Mouse (Mus musculus): Measurements from ENCODE around the gene Fam20c. TPM values are rescaled to one million over a fixed set of nuclear protein-coding genes. Genes with fewer than 3 reads are reported as not detected.

The Fam20c gene
- polyA plus RNA-seq, 1 experiment from 2014 or later, result 24.0 TPM

- Histone ChIP-seq H3K4me1 (replicated peaks) (no peaks in the 10 kb centered on the region), H3K4me3 (no peak overlapping the region), H3K27me3 (ENCODE audit: insufficient read depth, poor library complexity, severe bottlenecking) (no peaks in the 10 kb centered on the region), H3K9me3 (no peaks in the 10 kb centered on the region), H3K27ac (no peak overlapping the region), H3K36me3 (no peaks in the 10 kb centered on the region)
- 82% methylated on average over 5 of the region's 5 CpGs for WGBS
- no peak for DNase-seq (ENCODE audit: low spot score)
Observed at GRCm38 (mm10) chr5:138741516-138741915, 12.8 kb upstream of the Fam20c start.

DNA sequence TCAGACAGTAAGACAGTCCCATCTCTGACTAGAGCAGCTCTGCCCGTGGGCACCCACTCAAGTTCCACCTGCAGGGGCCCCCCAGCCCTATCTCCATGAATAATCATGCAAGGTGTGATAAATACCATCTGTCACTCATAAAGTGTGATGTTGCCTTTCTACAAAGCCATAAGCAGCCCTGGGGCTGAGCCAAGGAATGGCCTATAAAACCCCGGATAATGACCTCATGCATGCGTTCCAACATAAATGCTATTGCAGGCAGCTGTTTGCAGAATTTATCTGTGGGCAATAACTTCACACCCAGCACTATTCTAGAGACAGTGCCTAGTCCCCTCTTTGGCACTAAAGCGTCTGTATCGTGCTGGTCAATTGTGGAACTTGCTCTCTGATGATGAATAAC lies 12.0 kb upstream of the Fam20c start:
- Histone ChIP-seq H3K4me1 (replicated peaks) (no peaks in the 10 kb centered on the region), H3K4me3 (no peak overlapping the region), H3K36me3 (no peaks in the 10 kb centered on the region), H3K27me3 (ENCODE audit: insufficient read depth, poor library complexity, severe bottlenecking) (no peaks in the 10 kb centered on the region), H3K9me3 (no peaks in the 10 kb centered on the region), H3K27ac (no peak overlapping the region)
- no peak for DNase-seq (ENCODE audit: low spot score)
- WGBS, result 89% methylated on average over 5 of the region's 5 CpGs

DNA sequence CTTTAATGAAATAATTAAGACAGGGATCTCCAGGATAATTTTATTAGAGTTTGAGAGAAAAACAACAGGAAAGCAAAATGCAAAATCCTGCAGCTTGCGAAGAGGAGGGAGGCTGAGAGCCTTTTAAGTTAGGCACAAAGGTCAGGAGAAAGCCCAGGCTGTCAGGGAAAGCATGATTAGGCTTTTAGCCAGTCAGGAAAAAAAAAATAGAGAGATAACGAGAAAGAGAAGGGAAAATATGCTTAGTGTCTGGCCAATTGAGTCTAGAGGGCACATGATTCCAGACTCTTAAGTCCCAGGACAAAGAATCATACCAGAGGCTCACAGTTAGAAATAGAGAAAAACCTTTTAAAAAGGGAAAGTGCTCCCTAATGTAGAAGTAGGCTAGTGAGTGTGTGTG lies 10.7 kb upstream of the Fam20c start:
- Histone ChIP-seq H3K27ac (no peak overlapping the region), H3K36me3 (no peaks in the 10 kb centered on the region), H3K27me3 (ENCODE audit: insufficient read depth, poor library complexity, severe bottlenecking) (no peaks in the 10 kb centered on the region), H3K4me3 (no peak overlapping the region), H3K4me1 (replicated peaks) (no peaks in the 10 kb centered on the region), H3K9me3 (no peaks in the 10 kb centered on the region)
- no peak for DNase-seq (ENCODE audit: low spot score)
- WGBS, result 58% methylated on average over 2 of the region's 2 CpGs

DNA sequence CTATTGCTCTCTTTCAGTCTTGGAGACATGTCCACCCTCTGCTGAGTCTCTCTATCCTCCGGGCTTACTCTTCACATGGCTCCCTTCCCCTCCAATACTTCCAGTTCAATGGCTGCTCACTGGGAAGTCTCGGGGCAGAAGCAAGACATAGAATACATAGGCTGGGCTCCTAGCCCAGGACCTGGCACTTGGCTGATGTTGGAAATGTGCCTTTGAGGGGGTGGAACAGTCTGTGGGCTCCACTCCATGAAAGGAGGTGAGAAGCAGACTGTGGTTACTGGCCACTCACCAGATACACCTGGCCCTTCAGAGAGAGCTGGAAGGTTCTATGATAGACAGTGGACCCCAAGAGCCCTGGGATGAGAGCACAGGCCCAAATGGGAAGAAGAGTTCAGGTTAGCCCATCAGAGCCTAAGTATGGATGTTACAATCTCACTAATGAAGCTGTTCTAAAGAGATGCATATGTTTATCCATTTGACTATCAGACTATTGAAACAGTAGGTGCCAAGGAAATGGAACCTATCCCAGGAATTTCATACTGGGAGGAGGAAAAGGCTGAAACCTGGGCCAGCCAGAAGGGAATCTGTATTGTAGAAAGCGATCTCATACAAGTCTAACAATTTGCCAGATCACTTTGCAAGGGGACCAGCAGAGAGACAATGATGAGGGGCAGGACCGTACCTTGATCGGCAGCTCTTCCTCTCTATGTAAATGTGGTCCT lies 8.8 kb upstream of the Fam20c start:
- Histone ChIP-seq H3K4me3 (no peak overlapping the region), H3K9me3 (no peaks in the 10 kb centered on the region), H3K27ac (no peak overlapping the region), H3K36me3 (no peaks in the 10 kb centered on the region), H3K4me1 (replicated peaks) (no peaks in the 10 kb centered on the region), H3K27me3 (ENCODE audit: insufficient read depth, poor library complexity, severe bottlenecking) (no peaks in the 10 kb centered on the region; the same call in 1 of the 2 replicates)
- DNase-seq (ENCODE audit: low spot score), result no peak
- 91% methylated on average over 5 of the region's 5 CpGs for WGBS

DNA sequence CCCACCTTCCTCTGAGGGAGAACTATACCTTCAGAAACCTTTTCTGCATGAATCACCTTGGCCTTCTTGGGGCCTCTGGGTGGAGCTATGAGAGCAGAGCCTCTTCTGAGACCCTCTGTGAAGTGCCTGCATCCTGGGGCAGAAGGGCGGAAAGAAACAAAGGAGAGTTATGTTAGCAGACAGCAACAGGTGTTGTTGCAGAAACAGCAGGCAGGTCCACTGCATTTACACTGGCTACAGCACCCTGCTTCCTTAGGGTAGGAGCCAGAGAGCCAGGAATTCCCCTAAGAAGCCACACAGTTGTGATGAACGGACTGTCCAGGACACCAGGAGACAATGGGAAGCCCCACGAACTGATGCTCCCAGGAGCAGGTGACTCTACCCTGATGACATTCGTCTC lies 1.0 kb upstream of the Fam20c start:
- Histone ChIP-seq H3K36me3 (0 out of 2 replicates have a peak, but pooled peaks cover 6% of the 10 kb centered on the region), H3K4me1 (replicated peaks) (peaks cover 50% of the 10 kb centered on the region), H3K9me3 (no peaks in the 10 kb centered on the region), H3K4me3 (peak overlapping the region; percentile 79; the same call in 1 of the 2 replicates), H3K27ac (0 out of 2 replicates have a peak overlapping the region, but pooled peaks have one; percentile 92), H3K27me3 (ENCODE audit: insufficient read depth, poor library complexity, severe bottlenecking) (peaks cover 62% of the 10 kb centered on the region)
- WGBS, result 67% methylated on average over 4 of the region's 4 CpGs
- DNase-seq (ENCODE audit: low spot score), result no peak

- Histone ChIP-seq H3K36me3 (0 out of 2 replicates have a peak, but pooled peaks cover 6% of the 10 kb centered on the region), H3K4me1 (replicated peaks) (peaks cover 50% of the 10 kb centered on the region), H3K9me3 (no peaks in the 10 kb centered on the region), H3K4me3 (peak overlapping the region; percentile 79), H3K27me3 (ENCODE audit: insufficient read depth, poor library complexity, severe bottlenecking) (peaks cover 69% of the 10 kb centered on the region), H3K27ac (peak overlapping the region; percentile 92)
- WGBS, result 5% methylated on average over 9 of the region's 9 CpGs
- no peak for DNase-seq (ENCODE audit: low spot score)
Observed at GRCm38 (mm10) chr5:138753946-138754302, 390 bp upstream of the Fam20c start.

GRCm38 (mm10) chr5:138755121-138755452 lies 773 bp downstream of the Fam20c start:
- WGBS, result 1% methylated on average over 34 of the region's 34 CpGs
- Histone ChIP-seq H3K27ac (peak overlapping the region; percentile 92), H3K4me1 (replicated peaks) (peaks cover 56% of the 10 kb centered on the region), H3K27me3 (ENCODE audit: insufficient read depth, poor library complexity, severe bottlenecking) (peaks cover 69% of the 10 kb centered on the region), H3K4me3 (peak overlapping the region; percentile 79), H3K36me3 (peaks cover 17% of the 10 kb centered on the region), H3K9me3 (no peaks in the 10 kb centered on the region)
- no peak for DNase-seq (ENCODE audit: low spot score)

DNA sequence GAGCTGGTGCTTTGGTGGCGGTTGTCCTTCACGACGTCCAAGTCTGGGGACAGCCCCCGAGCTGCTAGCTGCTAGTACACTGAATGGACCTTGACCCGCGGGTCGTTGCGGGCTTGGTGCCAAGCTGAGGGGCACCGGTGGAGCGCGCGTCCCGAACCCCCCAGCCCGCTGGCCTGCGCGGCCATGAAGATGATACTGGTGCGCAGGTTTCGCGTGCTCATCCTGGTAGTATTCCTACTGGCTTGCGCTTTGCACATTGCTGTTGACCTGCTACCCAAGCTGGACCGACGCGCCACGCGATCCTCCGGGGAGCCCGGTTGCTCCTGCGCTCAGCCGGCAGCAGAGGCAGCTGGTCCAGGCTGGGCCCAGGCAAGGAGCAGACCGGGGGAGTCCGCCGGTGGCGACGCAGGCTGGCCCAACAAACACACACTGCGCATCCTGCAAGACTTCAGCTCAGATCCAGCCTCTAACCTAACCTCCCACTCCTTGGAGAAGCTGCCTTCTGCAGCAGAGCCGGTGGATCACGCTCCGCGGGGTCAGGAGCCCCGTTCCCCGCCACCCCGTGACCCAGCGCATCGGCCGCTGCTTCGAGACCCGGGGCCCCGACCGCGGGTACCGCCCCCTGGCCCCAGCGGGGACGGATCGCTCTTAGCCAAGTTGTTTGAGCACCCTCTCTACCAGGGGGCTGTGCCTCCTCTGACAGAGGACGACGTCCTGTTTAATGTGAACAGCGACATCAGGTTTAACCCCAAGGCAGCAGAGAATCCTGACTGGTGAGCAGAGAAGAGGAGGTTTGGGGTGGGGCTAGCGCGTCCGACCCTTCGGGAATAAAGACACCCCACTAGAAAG lies 1.4 kb downstream of the Fam20c start:
- Histone ChIP-seq H3K27ac (peak overlapping the region; percentile 92), H3K4me3 (peak overlapping the region; percentile 79), H3K9me3 (no peaks in the 10 kb centered on the region), H3K4me1 (replicated peaks) (peaks cover 62% of the 10 kb centered on the region), H3K36me3 (peaks cover 22% of the 10 kb centered on the region), H3K27me3 (ENCODE audit: insufficient read depth, poor library complexity, severe bottlenecking) (peaks cover 69% of the 10 kb centered on the region)
- under 1% methylated on average over 61 of the region's 61 CpGs for WGBS
- DNase-seq (ENCODE audit: low spot score), result peak; percentile 59

- DNase-seq (ENCODE audit: low spot score), result peak; percentile 11
- Histone ChIP-seq H3K9me3 (no peaks in the 10 kb centered on the region), H3K27me3 (ENCODE audit: insufficient read depth, poor library complexity, severe bottlenecking) (peaks cover 69% of the 10 kb centered on the region), H3K4me1 (replicated peaks) (peaks cover 70% of the 10 kb centered on the region), H3K4me3 (peak overlapping the region; percentile 79), H3K36me3 (peaks cover 24% of the 10 kb centered on the region), H3K27ac (peak overlapping the region; percentile 92)
- WGBS, result 24% methylated on average over 15 of the region's 15 CpGs
Observed at GRCm38 (mm10) chr5:138756311-138757085, 2.2 kb downstream of the Fam20c start.

GRCm38 (mm10) chr5:138757135-138757534 lies 2.8 kb downstream of the Fam20c start:
- no peak for DNase-seq (ENCODE audit: low spot score)
- Histone ChIP-seq H3K4me1 (replicated peaks) (peaks cover 76% of the 10 kb centered on the region), H3K27ac (peak overlapping the region; percentile 92), H3K4me3 (peak overlapping the region; percentile 79), H3K36me3 (peaks cover 24% of the 10 kb centered on the region), H3K27me3 (ENCODE audit: insufficient read depth, poor library complexity, severe bottlenecking) (peaks cover 68% of the 10 kb centered on the region), H3K9me3 (no peaks in the 10 kb centered on the region)
- 68% methylated on average over 6 of the region's 6 CpGs for WGBS

GRCm38 (mm10) chr5:138757616-138758015 lies 3.3 kb downstream of the Fam20c start:
- Histone ChIP-seq H3K9me3 (no peaks in the 10 kb centered on the region), H3K4me1 (replicated peaks) (peaks cover 81% of the 10 kb centered on the region), H3K27ac (peak overlapping the region; percentile 92), H3K4me3 (peak overlapping the region; percentile 79; the same call in 1 of the 2 replicates), H3K27me3 (ENCODE audit: insufficient read depth, poor library complexity, severe bottlenecking) (peaks cover 63% of the 10 kb centered on the region), H3K36me3 (peaks cover 24% of the 10 kb centered on the region)
- WGBS, result 92% methylated on average over 12 of the region's 12 CpGs
- DNase-seq (ENCODE audit: low spot score), result no peak

GRCm38 (mm10) chr5:138758533-138758932 lies 4.2 kb downstream of the Fam20c start:
- Histone ChIP-seq H3K36me3 (peaks cover 24% of the 10 kb centered on the region), H3K4me3 (no peak overlapping the region), H3K9me3 (no peaks in the 10 kb centered on the region), H3K4me1 (replicated peaks) (peaks cover 84% of the 10 kb centered on the region), H3K27ac (no peak overlapping the region), H3K27me3 (ENCODE audit: insufficient read depth, poor library complexity, severe bottlenecking) (peaks cover 54% of the 10 kb centered on the region)
- DNase-seq (ENCODE audit: low spot score), result no peak
- 67% methylated on average over 3 of the region's 3 CpGs for WGBS
